Mouse (Mus musculus) ovary, adult 2 months (tissue): ENCODE results near the gene Phf24. TPM values are rescaled to one million over a fixed set of nuclear protein-coding genes. Genes with fewer than 3 reads are reported as not detected.

Experiments
- polyA plus RNA-seq: library from polyadenylated mRNA; depleted of rRNA; stranded (reverse); fragments of >200 nt; gene quantifications from 2 replicates; pipeline ENCODE4 v1.2.3, GENCODE M21; 2012; rRNA removed

The Phf24 gene
- polyA plus RNA-seq = 3.9 and 6.2 TPM in 2 replicates

DNA sequence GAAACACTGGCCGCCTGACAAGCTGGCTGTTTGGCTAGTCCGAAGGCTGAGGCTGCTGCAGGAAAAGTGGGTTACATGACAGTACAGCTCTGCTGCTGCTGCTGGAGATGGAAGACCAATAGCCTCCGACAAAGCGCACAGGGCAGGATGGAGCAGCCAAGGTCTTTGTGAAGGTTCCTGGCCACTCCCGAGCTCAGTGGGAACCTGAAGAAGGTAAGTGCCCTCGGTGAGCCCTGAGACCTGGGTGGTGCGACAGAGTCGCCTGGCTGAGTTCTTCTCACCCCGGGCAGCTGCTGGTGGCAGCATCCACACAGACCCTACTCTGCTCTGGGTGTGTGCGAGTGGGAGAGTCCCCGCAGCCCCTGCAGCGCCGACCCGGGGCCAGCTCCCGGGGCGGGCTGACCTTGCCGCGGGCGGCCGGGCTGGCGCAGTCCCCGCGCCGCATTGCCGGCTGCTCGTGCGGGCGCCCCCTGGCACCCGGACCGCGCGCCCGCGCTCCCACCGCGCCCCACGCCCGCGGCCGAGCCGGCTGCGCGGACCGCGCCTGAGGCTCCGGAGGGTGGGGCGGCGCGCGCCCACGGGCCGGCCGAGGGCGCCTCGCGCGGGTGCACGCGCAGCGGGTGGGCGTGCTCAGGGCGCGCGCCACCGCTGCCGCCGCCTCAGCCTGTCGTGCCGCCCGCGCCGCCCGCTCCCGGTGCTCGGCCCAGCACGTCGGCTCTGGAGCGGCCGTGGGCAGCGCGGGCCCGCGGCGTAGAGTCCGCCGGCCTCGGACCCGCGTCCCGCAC lies at the start of gene Phf24:
Gene Phf24, plus strand, starts transcription at position 44 of the 785 bp plus-strand sequence.

DNA sequence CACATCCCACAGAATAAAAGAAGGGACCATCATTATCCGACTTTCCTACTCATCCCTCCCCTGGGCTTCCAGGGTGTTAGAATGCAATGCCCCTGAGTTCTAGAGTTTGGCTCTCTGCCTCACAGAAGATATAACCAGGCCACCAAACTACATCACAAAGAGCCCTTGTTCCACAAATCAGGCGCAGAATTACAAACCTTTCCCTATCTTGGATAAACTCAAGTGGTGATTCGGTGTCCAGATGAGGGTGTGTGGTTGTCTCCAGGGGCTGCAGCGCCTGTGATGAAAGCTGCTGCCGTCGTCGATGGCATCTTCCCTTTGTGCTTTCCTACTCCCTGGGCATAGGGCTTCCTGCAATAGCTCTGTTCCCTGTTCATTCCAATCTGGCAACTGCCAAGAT lies 42.3 kb upstream of the Phf24 start, which contains the start of gene Fam205c:
Gene Fam205c, minus strand, starts transcription at position 101 of the 400 bp plus-strand sequence.

DNA sequence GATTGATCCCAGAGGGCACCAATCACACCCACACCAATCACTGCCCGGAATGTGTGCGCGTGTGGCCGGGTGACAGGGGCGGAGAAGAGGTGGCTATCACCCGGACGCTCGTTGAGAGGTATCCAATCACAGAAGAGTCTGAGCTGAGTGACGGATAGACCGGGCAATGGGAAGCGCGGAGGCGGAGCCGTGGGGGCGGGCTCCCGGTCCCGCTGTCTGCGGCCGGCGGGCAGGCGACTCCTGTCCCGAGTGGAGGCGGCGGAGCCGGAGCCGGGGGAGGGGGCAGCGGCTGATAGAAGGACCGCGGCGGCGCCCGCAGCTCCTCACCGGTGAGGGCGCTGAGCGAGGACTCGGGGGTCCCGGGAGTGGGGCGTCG lies 33.2 kb downstream of the Phf24 start, which contains the start of gene Dnajb5:
Gene Dnajb5, plus strand, starts transcription at position 139 of the 376 bp plus-strand sequence.

DNA sequence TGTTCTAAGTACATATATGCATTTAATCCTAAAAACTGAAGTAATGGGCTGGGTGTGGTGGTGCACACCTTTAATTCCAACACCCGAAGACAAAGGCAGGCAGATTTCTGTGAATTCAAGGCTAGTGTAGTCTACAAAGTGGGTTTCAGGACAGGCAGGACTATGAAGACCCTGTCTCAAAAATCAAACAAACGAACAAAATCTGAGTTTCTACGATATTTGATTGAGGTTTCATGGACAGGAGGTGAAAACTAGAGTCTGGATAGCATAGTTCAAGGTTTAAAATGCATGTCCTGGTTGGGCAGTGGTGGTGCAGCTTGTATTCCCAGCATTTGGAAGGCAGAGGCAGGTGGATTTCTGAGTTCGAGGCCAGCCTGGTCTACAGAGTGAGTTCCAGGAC lies 52.8 kb downstream of the Phf24 start, which contains the start of gene 1700022I11Rik:
Gene 1700022I11Rik, plus strand, starts transcription at position 301 of the 400 bp plus-strand sequence.

Other genes with a start within 250 kb of the Phf24 start
- not detected in 2 replicates for gene 4930578G10Rik, start 181.1 kb upstream of the Phf24 start, polyA plus RNA-seq
- gene Ccl19, start 160.1 kb upstream of the Phf24 start, polyA plus RNA-seq = 3.7 and 5.9 TPM in 2 replicates
- 130 and 161 TPM in 2 replicates for gene Ccl21a, start 142.7 kb upstream of the Phf24 start, polyA plus RNA-seq
- gene Fam205a1, start 62.8 kb upstream of the Phf24 start, polyA plus RNA-seq = not detected in 2 replicates
- not detected in 2 replicates for gene Gm12394, start 59.9 kb upstream of the Phf24 start, polyA plus RNA-seq
- not detected in 2 replicates for gene Fam205c, start 42.4 kb upstream of the Phf24 start, polyA plus RNA-seq
- 8.6 and 8.7 TPM in 2 replicates for gene Dnajb5, start 33.2 kb downstream of the Phf24 start, polyA plus RNA-seq
- gene 1700022I11Rik, start 52.9 kb downstream of the Phf24 start, polyA plus RNA-seq = not detected in 2 replicates
- 187 and 349 TPM in 2 replicates for gene Vcp, start 83.8 kb downstream of the Phf24 start, polyA plus RNA-seq
- gene Fancg, start 93.8 kb downstream of the Phf24 start, polyA plus RNA-seq = 12.6 and 15.2 TPM in 2 replicates
- 20.6 and 22.7 TPM in 2 replicates for gene Pigo, start 109.2 kb downstream of the Phf24 start, polyA plus RNA-seq
- 105 and 125 TPM in 2 replicates for gene Stoml2, start 115.0 kb downstream of the Phf24 start, polyA plus RNA-seq
- 17.5 and 17.7 TPM in 2 replicates for gene Fam214b, start 129.6 kb downstream of the Phf24 start, polyA plus RNA-seq
- gene Unc13b, start 142.3 kb downstream of the Phf24 start, polyA plus RNA-seq = 21.5 and 23.5 TPM in 2 replicates